Mouse (Mus musculus) hindbrain, embryonic 15.5 days (tissue): Measurements from ENCODE around the gene Radil. TPM values are rescaled to one million over a fixed set of nuclear protein-coding genes. Genes with fewer than 3 reads are reported as not detected.
A peak's percentile ranks its signal among the peaks of the same experiment; 100 is the strongest.

Source experiments
- ATAC-seq: fragments of 200-750 bp; cut with Nextera tagmentation; 2 replicates; pipeline ENCODE4 v1.8.0; 2017; ENCODE audit warnings: low read depth, moderate number of reproducible peaks, moderate TSS enrichment; ENCODE audit not compliant: low FRiP score
- H3K27ac ChIP-seq: fragments of 300-500 bp; sonication (generic); replicated peaks from 2 replicates; pipeline ENCODE4 v1.5.1; 2015; ENCODE audit warnings: mild to moderate bottlenecking, inconsistent platforms
- H3K27me3 ChIP-seq: fragments of 300-500 bp; sonication (generic); 2 replicates; pipeline ENCODE4 v1.6.1; 2015; ENCODE audit warnings: control low read depth, inconsistent platforms
- H3K36me3 ChIP-seq: fragments of 300-500 bp; sonication (generic); 2 replicates; pipeline ENCODE4 v1.6.1; 2015; ENCODE audit warnings: control low read depth, inconsistent platforms
- H3K4me1 ChIP-seq: fragments of 300-500 bp; sonication (generic); replicated peaks from 2 replicates; pipeline ENCODE4 v1.6.1; 2015; ENCODE audit warnings: control low read depth, inconsistent platforms
- H3K4me2 ChIP-seq: fragments of 300-500 bp; sonication (generic); 2 replicates; pipeline ENCODE4 v1.6.1; 2015; ENCODE audit warnings: moderate library complexity, mild to moderate bottlenecking, inconsistent platforms
- H3K4me3 ChIP-seq: fragments of 300-500 bp; sonication (generic); 2 replicates; pipeline ENCODE4 v1.5.1; 2015; ENCODE audit warnings: mild to moderate bottlenecking, inconsistent platforms
- H3K9ac ChIP-seq: fragments of 300-500 bp; sonication (generic); 2 replicates; pipeline ENCODE4 v1.6.1; 2015; ENCODE audit warnings: inconsistent platforms
- H3K9me3 ChIP-seq: fragments of 300-500 bp; sonication (generic); 2 replicates; pipeline ENCODE4 v1.6.1; 2016; ENCODE audit warnings: control low read depth, inconsistent platforms
- WGBS: fragments of 180-500 bp; shearing (Covaris S2); methylation state at CpG from one replicate; pipeline ENCODE4 v1.1.7; 2015; 5-methylcytosine and 5-hydroxymethylcytosine counted together
- polyA plus RNA-seq: library from polyadenylated mRNA; unstranded; fragments of >200 nt; fragmentation: Nextera tagmentation; extraction: Ambion mirVana; gene quantifications from 2 replicates; pipeline ENCODE4 v1.2.1, GENCODE M21; 2015

Gene Radil
- polyA plus RNA-seq, 1 experiment from 2014 or later: 23.2 TPM

GRCm38 (mm10) chr5:142440451-142441147, 110.3 kb downstream of the Radil start:
- Histone ChIP-seq H3K4me3 (peak overlapping the region; percentile 17; the same call in 1 of the 2 replicates), H3K9ac (no peak overlapping the region), H3K9me3 (no peaks in the 10 kb centered on the region), H3K4me1 (peaks cover 47% of the 10 kb centered on the region), H3K36me3 (peaks cover 7% of the 10 kb centered on the region), H3K27me3 (no peaks in the 10 kb centered on the region), H3K27ac (peak overlapping the region; percentile 82), H3K4me2 (peak overlapping the region; percentile 53)
- ATAC-seq: peak; percentile 87
- WGBS: 3% methylated on average over 18 of the region's 19 CpGs

GRCm38 (mm10) chr5:142439911-142440432, 110.9 kb downstream of the Radil start:
- Histone ChIP-seq H3K27ac (peak overlapping the region; percentile 82), H3K36me3 (peaks cover 14% of the 10 kb centered on the region), H3K27me3 (no peaks in the 10 kb centered on the region), H3K9ac (no peak overlapping the region), H3K4me3 (peak overlapping the region; percentile 17; the same call in 1 of the 2 replicates), H3K4me1 (peaks cover 40% of the 10 kb centered on the region), H3K4me2 (peak overlapping the region; percentile 53), H3K9me3 (no peaks in the 10 kb centered on the region)
- WGBS: 3% methylated on average over 12 of the region's 12 CpGs
- peak; percentile 77 for ATAC-seq

- H3K27me3 ChIP-seq: no peaks in the 10 kb centered on the region
- H3K4me2 ChIP-seq: no peak overlapping the region
- H3K4me3 ChIP-seq: no peak overlapping the region
- H3K27ac ChIP-seq: no peak overlapping the region
- H3K9me3 ChIP-seq: no peaks in the 10 kb centered on the region
- ATAC-seq: no peak
- H3K36me3 ChIP-seq: peaks cover 14% of the 10 kb centered on the region
- H3K4me1 ChIP-seq: peaks cover 40% of the 10 kb centered on the region
- no peak overlapping the region for H3K9ac ChIP-seq
- 87% methylated on average over 16 of the region's 16 CpGs for WGBS
Observed at GRCm38 (mm10) chr5:142438380-142438938, 112.4 kb downstream of the Radil start.

- no peak overlapping the region for H3K4me3 ChIP-seq
- peaks cover 32% of the 10 kb centered on the region for H3K4me1 ChIP-seq
- H3K27ac ChIP-seq: no peak overlapping the region
- H3K4me2 ChIP-seq: no peak overlapping the region
- WGBS: 97% methylated on average over 15 of the region's 15 CpGs
- no peak overlapping the region for H3K9ac ChIP-seq
- H3K27me3 ChIP-seq: no peaks in the 10 kb centered on the region
- ATAC-seq: no peak
- no peaks in the 10 kb centered on the region for H3K9me3 ChIP-seq
- H3K36me3 ChIP-seq: peaks cover 14% of the 10 kb centered on the region
Observed at GRCm38 (mm10) chr5:142435736-142436135, 115.2 kb downstream of the Radil start.

Other genes starting within 250 kb of the Radil start
- 6.1 and 6.6 TPM in 2 replicates for gene Foxk1, start 149.6 kb downstream of the Radil start, polyA plus RNA-seq
- 13.5 and 14.3 TPM in 2 replicates for gene Ap5z1, start 87.2 kb downstream of the Radil start, polyA plus RNA-seq
- 0.25 and 0.28 TPM in 2 replicates for gene Papolb, start 21.0 kb downstream of the Radil start, polyA plus RNA-seq
- gene Mmd2, start 57.7 kb upstream of the Radil start, polyA plus RNA-seq: 63.2 and 63.8 TPM in 2 replicates
- 44.6 and 45.7 TPM in 2 replicates for gene Wipi2, start 76.6 kb upstream of the Radil start, polyA plus RNA-seq
- gene Slc29a4, start 141.4 kb upstream of the Radil start, polyA plus RNA-seq: 82.0 and 99.5 TPM in 2 replicates